Mouse (Mus musculus): ENCODE results near the gene Prc1.

Prc1 gene

GRCm38 (mm10) chr7:80294062-80294763, at the start of gene Prc1:
Gene Prc1 (plus strand): TSS chr7:80294450.
- peak; percentile 98 for DNase-seq (ENCODE audit: low read depth in 2 of 2, low spot score in 2 of 2)

DNA sequence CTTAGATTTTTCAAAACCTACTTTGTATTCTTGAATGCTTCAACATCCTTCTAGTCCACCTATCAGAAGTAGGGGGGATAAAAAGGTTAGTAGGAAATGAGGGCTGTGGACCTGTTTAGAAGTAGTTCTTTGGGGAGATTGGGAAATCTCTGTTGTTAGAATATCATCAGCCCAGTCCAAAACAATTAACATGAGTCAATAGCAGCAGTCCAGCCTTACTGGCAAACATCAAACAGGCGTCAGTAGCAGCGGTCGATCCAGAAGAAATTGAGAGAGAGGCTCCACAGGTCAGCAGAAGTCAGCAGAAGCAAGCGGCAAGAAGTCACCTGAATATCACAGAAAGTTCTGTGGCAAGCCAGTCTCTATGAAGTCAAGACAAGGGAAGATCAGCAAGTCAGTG, 49.4 kb upstream of the Prc1 start:
- DNase-seq (ENCODE audit: low read depth in 2 of 2, low spot score in 2 of 2) = no peak

GRCm38 (mm10) chr7:80246148-80246721, 48.0 kb upstream of the Prc1 start, which contains the start of gene Ttll13:
Gene Ttll13 (plus strand): TSS chr7:80246376.
- DNase-seq (ENCODE audit: low read depth in 2 of 2, low spot score in 2 of 2) = peak; percentile 89 to 93

DNA sequence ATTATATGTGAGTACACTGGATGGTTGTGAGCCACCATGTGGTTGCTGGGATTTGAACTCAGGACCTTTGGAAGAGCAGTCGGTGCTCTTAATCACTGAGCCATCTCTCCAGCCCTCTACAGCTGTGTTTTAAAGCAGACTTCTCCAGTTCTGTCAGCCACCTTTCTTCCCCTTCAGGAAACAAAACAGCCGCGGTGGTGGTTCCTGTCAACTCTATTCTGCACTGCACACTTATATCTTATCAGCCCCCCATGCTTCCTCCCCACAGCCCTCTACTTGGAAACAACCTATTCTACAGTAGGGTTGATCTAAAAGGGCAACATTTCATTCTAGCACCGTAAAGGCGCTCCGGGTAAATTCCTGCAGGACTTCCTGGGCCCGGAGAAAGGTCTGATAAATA, 47.4 kb upstream of the Prc1 start:
- DNase-seq (ENCODE audit: low read depth in 2 of 2, low spot score in 2 of 2) = no peak

DNA sequence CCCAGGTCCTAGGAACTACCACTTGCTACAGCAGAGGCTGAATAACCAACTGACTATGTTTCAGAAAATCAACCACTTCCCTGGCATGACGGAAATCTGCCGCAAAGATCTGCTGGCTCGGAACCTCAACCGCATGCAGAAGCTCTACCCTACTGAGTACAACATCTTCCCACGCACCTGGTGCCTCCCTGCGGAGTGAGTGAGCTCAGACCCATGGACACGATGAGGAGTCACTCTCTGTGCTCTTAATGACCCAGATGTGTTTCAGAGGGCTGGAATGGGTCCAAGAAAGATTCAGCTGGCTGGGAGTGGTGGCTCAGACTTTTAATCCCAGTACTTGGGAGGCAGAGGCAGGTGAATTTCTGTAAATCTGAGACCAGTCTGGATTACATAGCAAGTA, 41.8 kb upstream of the Prc1 start:
- no peak for DNase-seq (ENCODE audit: low read depth in 2 of 2, low spot score in 2 of 2)

- DNase-seq (ENCODE audit: low read depth in 2 of 2, low spot score in 2 of 2) = no peak
Measured at GRCm38 (mm10) chr7:80252886-80253285, 41.4 kb upstream of the Prc1 start.

DNA sequence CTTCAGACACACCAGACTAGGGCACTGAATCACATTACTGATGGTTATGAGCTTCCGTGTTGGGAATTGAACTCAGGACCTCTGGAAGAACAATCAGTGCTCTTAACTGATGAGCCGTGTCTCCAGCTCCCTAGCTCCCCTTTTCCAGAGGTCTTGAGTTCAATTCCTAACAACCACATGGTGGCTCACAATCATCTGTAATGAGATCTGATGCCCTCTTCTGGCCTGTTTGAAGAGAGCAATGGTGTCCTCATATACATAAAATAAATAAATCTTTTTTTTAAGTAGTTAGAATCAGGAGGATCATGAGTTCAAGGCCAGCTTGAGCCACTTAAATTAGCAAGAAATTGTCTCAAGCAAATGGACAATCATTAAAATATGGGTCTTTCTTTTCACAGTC, 38.3 kb upstream of the Prc1 start:
- DNase-seq (ENCODE audit: low read depth in 2 of 2, low spot score in 2 of 2) = no peak

- DNase-seq (ENCODE audit: low read depth in 2 of 2, low spot score in 2 of 2) = no peak
Measured at GRCm38 (mm10) chr7:80257706-80258105, 36.5 kb upstream of the Prc1 start.

DNA sequence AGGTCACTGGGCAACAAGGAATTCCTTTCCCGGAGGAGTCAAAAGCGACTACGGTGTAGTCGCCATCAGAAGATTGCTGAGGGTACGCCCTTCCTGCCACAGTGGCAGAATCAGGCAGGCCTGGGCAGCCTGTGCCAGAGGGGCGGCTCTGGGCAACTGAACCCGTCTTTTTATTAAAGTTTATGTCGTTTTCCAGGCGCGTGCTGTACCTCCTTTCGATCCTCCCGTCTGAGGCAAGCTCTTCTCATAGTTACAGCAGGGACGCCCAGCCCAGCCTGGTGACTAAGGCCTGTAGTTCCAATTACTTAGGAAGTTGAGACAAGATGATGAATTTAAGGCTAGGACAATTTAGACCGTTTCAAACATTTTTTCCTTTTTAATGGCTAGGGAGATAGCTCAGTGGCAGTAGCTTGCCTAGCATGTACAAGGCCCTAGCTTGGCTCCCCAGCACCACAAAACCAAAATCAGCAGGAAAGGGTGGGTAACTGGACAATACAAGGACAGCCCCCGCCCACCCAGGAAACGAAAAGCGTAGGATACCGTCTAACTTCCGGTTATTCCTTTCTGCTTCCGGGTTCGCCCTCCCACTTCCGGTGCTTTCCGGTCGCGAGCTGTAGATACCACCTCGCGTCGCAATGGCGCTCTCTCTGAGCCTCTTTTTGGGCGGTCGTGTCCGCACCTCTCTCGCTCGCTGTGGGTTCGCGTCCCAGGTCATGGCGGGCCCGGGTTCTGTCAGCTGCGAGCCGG, 33.5 kb upstream of the Prc1 start, which contains the start of gene Ngrn:
Ngrn (plus strand) TSS at position 591 of the 747 bp plus-strand sequence.
- DNase-seq (ENCODE audit: low read depth in 2 of 2, low spot score in 2 of 2) = peak; percentile 64 to 76

GRCm38 (mm10) chr7:80261372-80261990, 32.8 kb upstream of the Prc1 start:
- DNase-seq (ENCODE audit: low read depth in 2 of 2, low spot score in 2 of 2) = peak in 1 of 2 experiments; percentile 10

GRCm38 (mm10) chr7:80264606-80265005, 29.6 kb upstream of the Prc1 start:
- DNase-seq (ENCODE audit: low read depth in 2 of 2, low spot score in 2 of 2) = no peak

- no peak for DNase-seq (ENCODE audit: low read depth in 2 of 2, low spot score in 2 of 2)
Measured at GRCm38 (mm10) chr7:80267764-80268163, 26.5 kb upstream of the Prc1 start.

DNA sequence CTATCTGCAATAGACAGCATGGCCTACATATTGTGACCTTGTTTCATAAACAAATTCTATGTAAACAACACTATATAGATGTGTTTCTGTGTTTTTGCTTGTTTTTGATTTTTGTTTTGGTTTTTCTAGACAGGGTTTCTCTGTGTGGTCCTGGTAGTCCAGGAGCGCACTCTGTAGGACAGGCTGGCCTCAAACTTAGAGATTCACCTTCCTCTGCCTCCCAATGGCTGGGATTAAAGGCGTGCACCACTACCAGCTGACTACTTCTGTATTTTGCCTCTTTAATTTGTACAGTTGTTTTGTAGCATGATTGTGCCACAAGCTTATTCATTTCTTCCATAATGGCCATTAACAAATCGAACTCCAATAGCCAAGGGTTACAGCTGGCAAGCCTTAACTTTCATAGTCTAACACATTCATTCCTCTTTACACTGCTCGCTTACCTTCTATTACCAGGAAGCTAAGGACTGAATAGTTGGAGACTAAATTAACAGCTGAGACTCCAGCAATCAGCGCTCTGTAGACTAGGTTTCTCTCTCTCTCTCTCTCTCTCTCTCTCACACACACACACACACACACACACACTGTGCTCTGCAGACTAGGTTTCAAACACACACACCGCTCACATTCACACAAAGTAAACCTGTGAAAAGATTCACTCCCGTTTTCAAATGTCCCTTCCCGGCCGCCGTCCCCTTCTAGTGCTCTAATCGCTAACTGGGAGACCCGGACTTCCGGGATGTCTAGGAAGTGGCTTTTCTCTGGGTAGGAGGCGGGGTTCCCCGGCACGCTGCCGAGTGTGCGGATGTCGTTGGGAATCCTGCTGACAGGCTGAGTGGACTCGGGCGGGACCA, 25.1 kb upstream of the Prc1 start, which contains the start of gene Vps33b:
Vps33b (plus strand) TSS at position 753 of the 854 bp plus-strand sequence.
- peak; percentile 91 to 94 for DNase-seq (ENCODE audit: low read depth in 2 of 2, low spot score in 2 of 2)

DNA sequence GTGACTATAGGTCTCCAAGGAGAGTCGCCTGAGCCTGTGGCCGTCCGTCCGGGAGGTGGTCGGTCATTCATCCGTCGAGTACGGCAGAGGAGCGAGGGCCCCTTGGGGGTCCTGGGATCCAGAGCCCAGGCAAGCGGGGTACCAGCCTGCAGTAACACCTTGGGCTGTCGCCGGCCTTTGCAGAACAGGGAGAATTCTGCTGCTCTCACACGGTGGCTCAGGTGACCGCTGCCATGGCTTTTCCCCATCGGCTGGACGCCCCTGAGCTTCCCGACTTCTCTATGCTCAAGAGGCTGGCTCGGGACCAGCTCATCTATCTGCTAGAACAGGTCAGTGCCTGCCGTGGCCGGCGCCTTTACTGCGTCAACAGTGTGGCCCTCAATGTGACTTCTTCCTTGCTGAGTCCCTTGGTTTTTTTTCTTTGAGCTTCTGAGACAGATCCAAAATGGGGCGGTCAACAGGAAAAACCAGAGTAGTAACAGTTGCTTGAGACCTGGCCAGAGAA, 24.4 kb upstream of the Prc1 start:
- DNase-seq (ENCODE audit: low read depth in 2 of 2, low spot score in 2 of 2) = no peak

GRCm38 (mm10) chr7:80273456-80273855, 20.8 kb upstream of the Prc1 start:
- no peak for DNase-seq (ENCODE audit: low read depth in 2 of 2, low spot score in 2 of 2)

GRCm38 (mm10) chr7:80276374-80276773, 17.9 kb upstream of the Prc1 start:
- DNase-seq (ENCODE audit: low read depth in 2 of 2, low spot score in 2 of 2) = no peak

- DNase-seq (ENCODE audit: low read depth in 2 of 2, low spot score in 2 of 2) = no peak
Measured at GRCm38 (mm10) chr7:80280032-80280431, 14.2 kb upstream of the Prc1 start.

DNA sequence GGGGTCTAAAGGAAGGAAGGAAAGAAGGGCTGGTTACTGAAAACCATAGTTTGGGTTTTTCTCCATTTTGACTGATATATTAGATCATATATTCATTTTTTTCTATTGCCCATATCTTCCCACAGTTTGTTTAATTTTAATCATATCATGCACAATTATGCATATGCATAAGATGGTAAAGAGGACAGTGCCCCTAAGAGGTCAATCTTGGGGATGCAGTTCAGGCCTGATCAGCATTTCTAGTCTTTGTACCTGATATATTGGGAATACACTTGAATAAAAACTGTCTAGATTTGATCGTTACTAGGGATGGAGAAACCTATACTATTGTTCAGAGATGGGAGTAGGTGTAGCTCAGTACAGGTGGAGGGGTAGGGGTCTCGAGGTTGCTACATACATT, 13.3 kb upstream of the Prc1 start:
- no peak for DNase-seq (ENCODE audit: low read depth in 2 of 2, low spot score in 2 of 2)

DNA sequence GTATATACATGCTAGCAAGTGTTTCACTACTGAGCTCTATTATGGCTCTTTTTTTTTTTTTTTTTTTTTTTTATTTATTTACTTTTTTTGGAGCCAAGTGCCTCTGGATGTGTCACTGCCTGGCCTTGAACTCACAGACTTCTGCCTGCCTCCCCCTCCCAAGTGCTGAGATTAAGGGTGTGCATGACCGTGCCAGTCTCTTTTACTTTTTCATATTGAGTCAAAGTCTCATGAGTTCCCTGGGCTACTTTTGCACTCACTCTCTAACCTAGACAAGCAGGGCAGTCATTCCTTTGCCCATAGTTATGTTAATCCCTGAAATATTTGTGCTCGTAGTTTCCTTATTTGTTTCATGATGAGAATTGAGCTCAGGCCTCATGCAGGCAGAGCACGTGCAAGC, 12.6 kb upstream of the Prc1 start:
- DNase-seq (ENCODE audit: low read depth in 2 of 2, low spot score in 2 of 2) = no peak

DNA sequence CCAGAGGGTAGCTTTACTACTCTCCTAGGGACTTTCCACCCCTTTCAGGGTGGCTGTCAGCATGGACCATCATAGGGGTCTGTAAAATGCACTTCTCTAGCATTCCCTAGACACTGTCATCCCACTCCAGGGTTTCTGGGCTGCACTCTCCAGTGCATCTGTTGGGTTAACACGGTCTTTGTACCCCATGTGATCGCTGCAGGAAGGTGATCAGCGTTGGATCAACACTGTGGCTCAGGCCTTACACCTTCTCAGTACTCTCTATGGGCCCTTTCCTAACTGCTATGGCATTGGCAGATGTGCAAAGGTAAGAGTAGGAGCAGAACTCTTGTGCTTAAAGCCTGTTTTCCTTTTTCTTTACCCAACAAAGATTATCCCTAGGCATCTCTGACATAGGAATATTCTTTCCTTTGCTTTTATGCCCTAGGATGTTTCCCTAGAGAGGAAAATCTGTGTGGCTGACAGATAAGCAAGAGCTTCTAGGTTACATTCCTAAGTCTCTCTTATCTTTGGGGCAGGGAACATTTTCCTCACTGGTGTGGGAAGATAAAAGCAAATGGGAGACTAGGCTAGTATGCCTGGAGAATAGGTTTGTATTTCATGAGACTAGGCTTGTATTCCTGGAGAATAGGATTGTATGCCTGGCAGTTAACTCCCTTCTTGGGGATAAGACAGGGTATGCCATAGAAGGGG, 10.9 kb upstream of the Prc1 start:
- no peak for DNase-seq (ENCODE audit: low read depth in 2 of 2, low spot score in 2 of 2)

Data from CD8-positive naive resting alpha-beta T cell, adult 2 months (primary cell).